Mouse (Mus musculus) ES-Bruce4 (cell line): Measurements from ENCODE around the gene Hgd.

Experiments used
- CTCF ChIP-seq: IDR thresholded peaks from one replicate; pipeline ENCODE4 v1.8.1; 2011; ENCODE audit warnings: low read depth, low read length
- EP300 ChIP-seq: IDR thresholded peaks from 2 replicates; pipeline ENCODE4 v1.6.1; 2011; ENCODE audit warnings: low read depth, low read length; ENCODE audit not compliant: insufficient read depth
- POLR2A ChIP-seq: IDR thresholded peaks from one replicate; pipeline ENCODE4 v1.8.1; 2011; ENCODE audit warnings: low read length; ENCODE audit not compliant: insufficient read depth

DNA sequence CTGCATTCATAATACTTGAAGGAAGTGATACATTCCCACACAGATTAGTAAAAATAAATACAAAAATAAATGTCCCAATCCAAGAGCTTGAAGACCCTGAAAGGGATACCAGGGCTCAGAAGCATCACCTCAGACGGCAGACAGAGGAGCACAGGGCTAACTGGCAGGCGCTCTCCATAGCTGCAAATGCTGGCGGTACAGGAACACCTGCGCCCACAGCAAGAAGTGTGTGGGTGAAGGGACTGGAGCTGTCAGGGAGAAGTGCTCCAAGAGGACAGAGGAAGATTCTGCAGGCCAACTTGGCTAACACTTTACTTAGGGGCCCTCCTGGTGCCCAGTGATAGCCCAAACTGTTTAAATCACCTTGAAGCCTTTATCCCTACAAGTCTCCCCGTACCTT lies 32.1 kb downstream of the Hgd start:
- TF ChIP-seq POLR2A (no peak), CTCF (no peak), EP300 (no peak)
